24 mouse cellular contexts compared by ENCODE assay signal in the genomic region with DNA sequence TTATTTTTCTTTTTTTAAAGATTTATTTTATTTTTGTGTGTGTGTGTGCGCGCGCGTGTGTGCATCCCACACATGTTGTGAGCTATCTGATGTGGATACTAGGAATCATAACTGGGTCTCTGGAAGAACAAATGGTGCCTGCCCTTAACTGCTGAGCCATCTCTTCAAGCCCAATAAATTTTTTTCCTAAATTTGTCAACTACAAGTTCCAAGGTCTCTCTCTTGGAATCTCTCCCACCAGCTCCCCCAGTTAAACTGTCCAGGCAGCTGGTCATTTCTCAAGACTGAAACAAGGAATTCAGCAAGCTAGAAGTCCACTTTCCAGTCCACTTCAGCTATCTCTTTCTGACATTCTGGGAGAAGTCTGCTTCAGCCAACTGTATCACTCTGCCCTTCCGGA. TPM values are rescaled to one million over a fixed set of nuclear protein-coding genes. Genes with fewer than 3 reads are reported as not detected.
A peak's percentile ranks its signal among the peaks of the same experiment; 100 is the strongest.
DNase-seq lines count a peak whose midpoint lies in the region; ATAC-seq and TF ChIP-seq lines count a peak whose summit lies in the region.
"Had no signal": no experiment of that assay in that cellular context is flagged by ENCODE, and none has a peak within 500 bp of the region (broad histone marks: within the 10 kb centered on the region; RNA-seq: fewer than 3 reads in every experiment).

No protein-coding gene starts in this region.

- H3K9me3 ChIP-seq in forebrain, postnatal 0 days (ENCODE audit: low read length): no peaks in the 10 kb centered on the region
- H3K9me3 ChIP-seq in forebrain, embryonic 14.5 days (replicated peaks; ENCODE audit: control insufficient read depth, low read length): no peaks in the 10 kb centered on the region
- H3K9me3 ChIP-seq: embryonic facial prominence, embryonic 15.5 days; liver, embryonic 12.5 days; stomach, embryonic 15.5 days had no signal

- no peak overlapping the region for H3K4me3 ChIP-seq in forebrain, postnatal 0 days (ENCODE audit: low read depth, low read length)
- H3K4me3 ChIP-seq in forebrain, embryonic 14.5 days (ENCODE audit: low read depth, low read length): no peak overlapping the region
- H3K4me3 ChIP-seq: embryonic facial prominence, embryonic 15.5 days; limb, embryonic 13.5 days; liver, embryonic 12.5 days; midbrain, embryonic 12.5 days; stomach, embryonic 15.5 days had no signal

- TF ChIP-seq CTCF in forebrain, postnatal 0 days (IDR thresholded peaks at IDR 0.05; ENCODE audit: low read depth): no peak

- peak overlapping the region; percentile 62; the same call in 1 of the 2 replicates for H3K27ac ChIP-seq in forebrain, postnatal 0 days (ENCODE audit: low read depth, low read length)
- H3K27ac ChIP-seq in forebrain, embryonic 14.5 days (ENCODE audit: low read depth, low read length): no peak overlapping the region
- H3K27ac ChIP-seq: hindbrain, postnatal 0 days; limb, embryonic 13.5 days; liver, embryonic 12.5 days; midbrain, embryonic 12.5 days; stomach, embryonic 15.5 days had no signal

- no peak for DNase-seq in forebrain, postnatal 0 days
- no peak for DNase-seq in forebrain, embryonic 14.5 days (ENCODE audit: low spot score)
- peak; percentile 56 for DNase-seq in kidney, postnatal 14 days
- no peak for DNase-seq in kidney, adult 18-20 months
- peak; percentile 32 for DNase-seq in ovary, adult 18-20 months (ENCODE audit: low spot score)
- no peak for DNase-seq in ovary, postnatal 10 days (ENCODE audit: low spot score)
- DNase-seq: adrenal gland, adult 8-10 months; cerebellum, adult 9-10 months; gastrocnemius, postnatal 14 days; heart, adult 11 months; layer of hippocampus, postnatal 36 days; lung, adult 18-20 months; lung, postnatal 10 days; thymus, adult 18-20 months; thymus, postnatal 4 days had no signal

- no peaks in the 10 kb centered on the region for H3K27me3 ChIP-seq in forebrain, postnatal 0 days (ENCODE audit: insufficient read depth, low read length)
- H3K27me3 ChIP-seq in forebrain, embryonic 14.5 days (replicated peaks; ENCODE audit: control insufficient read depth, insufficient read depth, low read length): no peaks in the 10 kb centered on the region
- H3K27me3 ChIP-seq: embryonic facial prominence, embryonic 15.5 days; limb, embryonic 13.5 days; liver, embryonic 12.5 days; midbrain, embryonic 12.5 days; stomach, embryonic 15.5 days had no signal

- ATAC-seq in forebrain, postnatal 0 days: no peak
- ATAC-seq in forebrain, embryonic 14.5 days: no peak
- no peak for ATAC-seq in cerebellum, adult (ENCODE audit: insufficient number of reproducible peaks, low FRiP score, low TSS enrichment)
- ATAC-seq: intestine, embryonic 16.5 days; liver, embryonic 12.5 days had no signal

- H3K36me3 ChIP-seq in forebrain, postnatal 0 days (ENCODE audit: insufficient read depth): no peaks in the 10 kb centered on the region
- H3K36me3 ChIP-seq in forebrain, embryonic 14.5 days (ENCODE audit: control insufficient read depth, insufficient read depth, low read length): no peaks in the 10 kb centered on the region
- H3K36me3 ChIP-seq: embryonic facial prominence, embryonic 15.5 days; limb, embryonic 13.5 days; liver, embryonic 12.5 days; stomach, embryonic 15.5 days had no signal

- WGBS in forebrain, postnatal 0 days: 78% methylated on average over 5 of the region's 5 CpGs
- 98% methylated on average over 5 of the region's 5 CpGs for WGBS in forebrain, embryonic 14.5 days

- H3K9ac ChIP-seq in forebrain, postnatal 0 days: no peak overlapping the region
- no peak overlapping the region for H3K9ac ChIP-seq in forebrain, embryonic 14.5 days (ENCODE audit: low read length)
- H3K9ac ChIP-seq: embryonic facial prominence, embryonic 15.5 days; limb, embryonic 13.5 days; liver, embryonic 12.5 days; midbrain, embryonic 12.5 days; stomach, embryonic 15.5 days had no signal

- H3K4me2 ChIP-seq in forebrain, postnatal 0 days (ENCODE audit: low read depth): no peak overlapping the region
- no peak overlapping the region for H3K4me2 ChIP-seq in forebrain, embryonic 14.5 days (ENCODE audit: low read length)
- H3K4me2 ChIP-seq: embryonic facial prominence, embryonic 15.5 days; heart, embryonic 11.5 days; limb, embryonic 13.5 days; liver, embryonic 12.5 days; midbrain, embryonic 12.5 days; stomach, embryonic 15.5 days had no signal

- peaks cover 10% of the 10 kb centered on the region; the same call in 1 of the 2 replicates for H3K4me1 ChIP-seq in forebrain, postnatal 0 days (ENCODE audit: insufficient read depth)
- H3K4me1 ChIP-seq in forebrain, embryonic 14.5 days (ENCODE audit: control insufficient read depth, insufficient read depth, low read length): peaks cover 3% of the 10 kb centered on the region; the same call in 1 of the 2 replicates
- H3K4me1 ChIP-seq: stomach, embryonic 15.5 days had no signal

RNA-seq across cellular contexts. Expression of a gene that starts 26.3 kb away (rescaled TPM):
- 25.2 and 35.1 TPM in 2 replicates for total RNA-seq in forebrain, postnatal 0 days (2014; rRNA removed)
- polyA plus RNA-seq in forebrain, postnatal 0 days (2015; fragmentation: Nextera tagmentation; extraction: Ambion mirVana): 14.9 and 22.6 TPM in 2 replicates
- polyA plus RNA-seq in forebrain, embryonic 14.5 days (2014; fragmentation: Nextera tagmentation; extraction: Ambion mirVana): 36.7 and 45.4 TPM in 2 replicates

Comparison
In these comparisons a context has a peak if more than half of its experiments do, and no peak if none do; other contexts are left out.
1. DNase-seq: peak in kidney, postnatal 14 days (single experiment) and ovary, adult 18-20 months (single experiment); none in forebrain, postnatal 0 days (single experiment), forebrain, embryonic 14.5 days (single experiment), kidney, adult 18-20 months (single experiment) and ovary, postnatal 10 days (single experiment).